8 mouse cellular contexts compared by ENCODE assay signal in the genomic region with DNA sequence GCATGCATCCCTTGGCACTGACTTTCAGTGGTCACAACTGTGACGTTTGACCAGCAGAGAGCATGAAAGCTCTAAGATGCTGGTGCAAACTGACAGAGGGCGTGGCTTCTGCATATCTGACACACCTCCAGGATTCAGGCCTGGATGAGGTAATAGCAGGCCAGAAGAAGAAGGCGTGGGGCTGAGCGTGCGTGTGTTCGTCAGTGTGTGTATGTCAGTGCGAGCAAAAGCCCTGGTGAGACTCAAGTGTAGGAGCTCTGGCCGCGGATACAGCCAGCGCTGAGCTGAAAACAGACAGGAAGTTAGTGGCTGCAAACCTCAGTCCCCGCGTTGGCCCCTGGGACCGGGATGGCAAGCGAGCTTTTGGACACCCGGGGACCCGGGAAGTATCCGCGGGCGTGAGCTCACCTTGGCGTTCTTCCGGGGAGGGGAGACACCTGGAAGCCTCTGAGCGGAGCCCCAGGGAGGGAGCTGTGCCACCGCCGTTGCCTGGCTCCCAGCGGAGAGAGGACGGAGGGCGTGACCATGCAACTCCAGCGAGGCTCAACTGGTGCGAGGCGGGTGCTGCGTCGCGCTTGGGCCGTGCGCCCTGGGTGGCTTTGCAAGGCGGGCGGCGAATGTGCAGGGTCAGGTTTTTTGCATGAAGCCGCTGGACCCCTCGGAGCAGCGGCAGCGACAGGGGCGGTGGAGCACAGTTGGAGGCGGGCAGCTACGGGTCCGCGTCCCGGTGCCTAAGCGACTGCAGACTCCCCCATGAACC. TPM values are rescaled to one million over a fixed set of nuclear protein-coding genes. Genes with fewer than 3 reads are reported as not detected.
A peak's percentile ranks its signal among the peaks of the same experiment; 100 is the strongest.
DNase-seq lines count a peak whose midpoint lies in the region; ATAC-seq lines count a peak whose summit lies in the region.

No protein-coding gene starts in this region.

- peak; percentile 49 to 78 for DNase-seq in adrenal gland, adult (ENCODE audit: inconsistent age in 2 of 2, low spot score in 1 of 2)
- DNase-seq in cerebellum, postnatal 25 days: peak; percentile 64 to 79
- peak; percentile 30 to 38 for DNase-seq in frontal cortex, postnatal 14 days (ENCODE audit: low spot score in 2 of 2)
- DNase-seq in hindbrain, embryonic 14.5 days (ENCODE audit: low spot score): peak; percentile 77
- DNase-seq in left cerebral cortex, adult 11 months (ENCODE audit: low spot score): peak; percentile 24
- DNase-seq in lung, postnatal 25 days (ENCODE audit: low spot score): peak; percentile 53
- peak; percentile 85 for DNase-seq in retina, postnatal 1 day
- peak; percentile 72 for DNase-seq in urinary bladder, postnatal 14 days (ENCODE audit: low spot score)

- H3K36me3 ChIP-seq in hindbrain, embryonic 14.5 days (replicated peaks; ENCODE audit: control insufficient read depth, insufficient read depth): no peaks in the 10 kb centered on the region

- H3K4me3 ChIP-seq in hindbrain, embryonic 14.5 days (replicated peaks; ENCODE audit: low read length): peak overlapping the region; percentile 65

- H3K9me3 ChIP-seq in hindbrain, embryonic 14.5 days (ENCODE audit: control insufficient read depth, low read length): no peaks in the 10 kb centered on the region

- peaks cover 4% of the 10 kb centered on the region; the same call in 1 of the 2 replicates for H3K27me3 ChIP-seq in hindbrain, embryonic 14.5 days (ENCODE audit: control insufficient read depth, insufficient read depth, low read length)

- H3K4me1 ChIP-seq in hindbrain, embryonic 14.5 days (replicated peaks; ENCODE audit: control insufficient read depth, insufficient read depth, low read length): peaks cover 10% of the 10 kb centered on the region; the same call in 1 of the 2 replicates

- WGBS in hindbrain, embryonic 14.5 days: under 1% methylated on average over 42 of the region's 49 CpGs

- peak overlapping the region; percentile 86 for H3K9ac ChIP-seq in hindbrain, embryonic 14.5 days

- peak overlapping the region; percentile 80 for H3K4me2 ChIP-seq in hindbrain, embryonic 14.5 days (replicated peaks)

- peak; percentile 94 for ATAC-seq in hindbrain, embryonic 14.5 days (ENCODE audit: low FRiP score)

- peak overlapping the region; percentile 86 for H3K27ac ChIP-seq in hindbrain, embryonic 14.5 days

RNA-seq across cellular contexts. Expression of gene Gm4952, which starts 4.1 kb away (rescaled TPM):
- polyA plus RNA-seq in hindbrain, embryonic 14.5 days (2014; fragmentation: Nextera tagmentation; extraction: Ambion mirVana): not detected in 2 replicates

RNA-seq across cellular contexts. Expression of gene Glyat, which starts 37.4 kb away (rescaled TPM):
- not detected in 2 replicates for polyA plus RNA-seq in hindbrain, embryonic 14.5 days (2014; fragmentation: Nextera tagmentation; extraction: Ambion mirVana)

RNA-seq across cellular contexts. Expression of gene Fam111a, which starts 50.2 kb away (rescaled TPM):
- 7.1 and 7.5 TPM in 2 replicates for polyA plus RNA-seq in hindbrain, embryonic 14.5 days (2014; fragmentation: Nextera tagmentation; extraction: Ambion mirVana)

Comparison
In these comparisons a context has a peak if more than half of its experiments do, and no peak if none do; other contexts are left out.
1. Peak in every context shown above with its lines: DNase-seq, ATAC-seq, H3K4me3 ChIP-seq and H3K27ac ChIP-seq.
2. DNase-seq: peak in every context shown above with its lines; median percentile 85 in retina, postnatal 1 day; 77 in hindbrain, embryonic 14.5 days; 72 in urinary bladder, postnatal 14 days; 72 in cerebellum, postnatal 25 days; 64 in adrenal gland, adult; 53 in lung, postnatal 25 days; 34 in frontal cortex, postnatal 14 days; 24 in left cerebral cortex, adult 11 months.